Mouse (Mus musculus): ENCODE measurements at regions not wholly inside any gene's neighbourhood (a gene's known extent, or its start where the extent isn't known, plus 50 kb on each side); places are given as distances from the start of the nearest gene placed in this dataset.
"Not testable (repeated sequence)": the region's sequence is repeated elsewhere in the genome, so short reads cannot be mapped to it uniquely, and the experiment has no call there.

DNA sequence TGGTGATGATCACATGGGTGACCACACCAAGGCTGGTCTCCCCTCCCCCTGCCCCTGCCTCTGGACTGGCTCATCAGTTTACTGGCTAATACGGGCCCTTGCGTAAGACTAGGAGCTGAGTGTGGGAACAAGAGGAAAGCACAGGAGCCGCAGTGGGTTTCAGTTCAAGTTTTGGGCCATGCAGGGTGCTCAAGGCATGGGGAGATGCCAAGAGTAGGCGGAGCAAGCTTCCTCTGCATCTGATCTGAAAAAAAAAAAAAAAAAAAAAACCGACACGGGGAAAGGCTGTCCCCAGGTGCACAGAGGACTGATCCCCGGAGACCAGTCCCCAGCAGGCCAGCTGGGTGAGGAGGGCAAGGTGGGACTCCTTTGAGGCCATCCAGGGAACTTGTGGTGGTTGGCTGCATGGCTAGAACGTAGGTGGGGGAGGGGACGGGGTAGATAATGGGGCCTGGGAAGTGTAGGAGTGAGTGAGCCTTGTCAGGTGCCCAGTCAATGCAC, 62.9 kb upstream of the Klf13 start:
- no peak for ATAC-seq (ENCODE audit: insufficient number of reproducible peaks, low FRiP score, low TSS enrichment)

- no peak for ATAC-seq (ENCODE audit: insufficient number of reproducible peaks, low FRiP score, low TSS enrichment)
These were observed 60.6 kb upstream of the Klf13 start for GRCm38 (mm10) chr7:63998995-63999960.

DNA sequence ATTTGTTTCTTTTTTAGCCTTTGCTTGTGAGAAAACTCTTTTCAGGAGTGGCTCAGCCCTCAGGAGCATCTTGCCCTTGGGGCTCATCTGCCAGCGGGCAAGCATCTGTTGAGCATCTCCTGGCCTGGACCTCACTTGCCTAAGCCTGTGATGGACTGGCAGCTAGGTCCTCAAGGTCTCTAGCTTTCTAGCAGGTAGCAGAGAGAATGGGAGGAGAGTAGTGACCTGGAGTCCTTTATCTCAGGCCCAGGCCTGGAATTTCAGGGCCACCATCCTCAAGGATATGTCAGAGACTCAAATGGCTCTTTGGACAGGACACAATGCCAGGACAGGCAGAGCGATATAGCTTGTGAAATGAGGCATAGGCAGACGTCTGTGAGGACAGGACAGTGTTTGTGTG, 59.3 kb upstream of the Klf13 start:
- no peak for ATAC-seq (ENCODE audit: insufficient number of reproducible peaks, low FRiP score, low TSS enrichment)

GRCm38 (mm10) chr7:63996581-63997098, 57.9 kb upstream of the Klf13 start:
- no peak for ATAC-seq (ENCODE audit: insufficient number of reproducible peaks, low FRiP score, low TSS enrichment)

- ATAC-seq (ENCODE audit: insufficient number of reproducible peaks, low FRiP score, low TSS enrichment): no peak
These were observed 56.7 kb upstream of the Klf13 start for GRCm38 (mm10) chr7:63995255-63995980.

DNA sequence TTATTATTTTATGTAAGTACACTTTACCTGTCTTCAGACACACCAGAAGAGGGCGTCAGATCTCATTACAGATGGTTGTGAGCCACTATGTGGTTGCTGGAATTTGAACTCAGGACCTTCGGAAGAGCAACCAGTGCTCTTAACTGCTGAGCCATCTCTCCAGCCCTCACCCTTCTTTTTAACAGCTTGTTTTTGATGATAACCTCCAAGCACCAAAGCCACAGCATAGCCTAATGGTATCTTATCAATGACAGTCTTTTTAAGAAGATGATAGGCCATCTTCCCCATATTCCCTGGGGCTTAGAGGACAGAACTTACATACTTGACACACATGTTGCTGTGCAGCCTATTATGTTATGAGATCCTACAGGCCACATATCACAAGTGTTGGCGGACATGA, 56.1 kb upstream of the Klf13 start:
- not testable (repeated sequence) for ATAC-seq (ENCODE audit: insufficient number of reproducible peaks, low FRiP score, low TSS enrichment)

DNA sequence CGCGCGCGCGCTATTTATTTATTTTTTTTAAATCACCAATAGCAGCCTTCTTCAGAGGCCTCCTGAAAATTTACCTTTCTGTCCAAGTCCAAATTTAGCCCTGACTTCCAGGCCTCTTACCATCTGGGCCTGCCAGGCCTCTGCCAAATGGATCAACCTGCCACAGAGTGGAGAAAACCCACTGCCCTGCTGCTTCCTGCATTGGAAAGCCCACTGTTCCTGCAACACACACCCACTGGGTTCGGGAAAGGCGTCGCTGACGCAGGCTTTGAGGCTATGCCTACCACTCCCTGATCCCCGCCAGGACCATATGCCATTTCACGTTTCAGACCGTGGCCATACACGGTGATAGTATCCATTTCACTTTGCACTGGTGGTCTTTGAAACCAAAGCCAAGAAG, 53.4 kb upstream of the Klf13 start:
- peak; percentile 79 for ATAC-seq (ENCODE audit: insufficient number of reproducible peaks, low FRiP score, low TSS enrichment)

DNA sequence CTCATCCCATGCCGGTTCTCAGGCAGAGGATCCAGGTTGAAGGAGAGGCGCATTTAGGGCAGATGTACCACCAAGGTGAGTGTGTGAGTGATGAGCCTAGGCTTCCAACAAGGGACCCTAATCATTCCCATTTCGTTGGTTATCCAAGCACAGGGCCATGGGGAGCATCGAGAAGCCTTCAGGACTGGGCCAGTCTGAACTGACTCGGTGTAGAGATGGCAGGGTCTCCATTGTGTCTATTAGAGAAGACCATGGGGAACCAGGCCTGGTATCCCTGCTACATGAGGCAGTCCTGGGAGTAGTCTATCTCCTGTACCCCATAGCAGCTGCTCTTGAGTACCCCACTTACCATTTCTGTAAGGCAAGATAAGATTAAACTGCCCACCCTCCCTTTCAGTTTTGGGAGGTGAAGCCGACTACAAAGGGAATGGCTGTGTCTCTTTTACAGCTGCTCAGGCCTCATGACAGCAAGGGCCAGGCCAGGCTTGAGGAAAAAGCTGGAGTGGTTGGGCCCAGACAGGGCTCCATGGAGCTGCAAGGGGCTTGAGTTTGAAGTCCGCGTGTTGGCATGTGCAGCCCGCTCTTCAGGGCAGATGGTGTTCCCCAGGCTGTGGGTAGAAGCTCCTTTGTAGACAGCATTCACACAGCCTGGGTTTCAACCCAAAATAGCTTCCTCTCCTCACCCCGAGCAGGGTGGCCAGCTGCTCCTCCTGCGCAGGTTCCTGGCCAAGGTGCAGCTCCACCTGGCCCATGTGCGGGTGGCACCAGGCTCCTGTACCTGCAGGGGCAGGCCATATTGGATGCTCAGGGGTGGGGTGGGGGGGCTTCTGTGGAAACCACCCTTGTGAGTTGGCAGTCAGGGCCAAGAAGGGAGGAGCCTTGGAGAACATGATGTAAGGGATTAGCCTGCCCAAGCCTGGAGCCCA, 52.6 kb upstream of the Klf13 start:
- peak; percentile 85 for ATAC-seq (ENCODE audit: insufficient number of reproducible peaks, low FRiP score, low TSS enrichment)

GRCm38 (mm10) chr7:63990312-63991028, 51.8 kb upstream of the Klf13 start:
- no peak for ATAC-seq (ENCODE audit: insufficient number of reproducible peaks, low FRiP score, low TSS enrichment)

GRCm38 (mm10) chr7:63989736-63990135, 51.0 kb upstream of the Klf13 start:
- no peak for ATAC-seq (ENCODE audit: insufficient number of reproducible peaks, low FRiP score, low TSS enrichment)

Measured in cerebellum, adult (tissue).